Mouse (Mus musculus) macrophage (primary cell): ENCODE measurements around the gene Rom1. TPM values are rescaled to one million over a fixed set of nuclear protein-coding genes. Genes with fewer than 3 reads are reported as not detected.

Experiments used
- polyA plus RNA-seq: library from polyadenylated mRNA; stranded (reverse); fragments of 250-400 nt; gene quantifications from 3 replicates; pipeline ENCODE4 v1.2.4, GENCODE M21; 2018; ENCODE audit warnings: inconsistent platforms

The Rom1 gene
- polyA plus RNA-seq, 1 experiment from 2014 or later = 1.9 TPM

Other genes starting within 250 kb of the Rom1 start
- 384 to 539 TPM (median 494 TPM) in 3 replicates for gene Slc3a2, start 206.0 kb downstream of the Rom1 start, polyA plus RNA-seq
- gene Wdr74, start 193.5 kb downstream of the Rom1 start, polyA plus RNA-seq = 16.3 to 42.4 TPM (median 18.1 TPM) in 3 replicates
- gene 1700092M07Rik, start 188.6 kb downstream of the Rom1 start, polyA plus RNA-seq = not detected in 3 replicates
- 32.3 to 65.9 TPM (median 61.9 TPM) in 3 replicates for gene Stx5a, start 187.9 kb downstream of the Rom1 start, polyA plus RNA-seq
- 68.7 to 115 TPM (median 96.9 TPM) in 3 replicates for gene Nxf1, start 172.3 kb downstream of the Rom1 start, polyA plus RNA-seq
- 14.9 to 33.7 TPM (median 26.6 TPM) in 3 replicates for gene Tmem223, start 158.4 kb downstream of the Rom1 start, polyA plus RNA-seq
- 70.7 to 93.4 TPM (median 87.5 TPM) in 3 replicates for gene Tmem179b, start 154.9 kb downstream of the Rom1 start, polyA plus RNA-seq
- 11.3 to 16.9 TPM (median 15.6 TPM) in 3 replicates for gene Taf6l, start 142.9 kb downstream of the Rom1 start, polyA plus RNA-seq
- gene Polr2g, start 130.8 kb downstream of the Rom1 start, polyA plus RNA-seq = 87.6 to 127 TPM (median 98.0 TPM) in 3 replicates
- gene Zbtb3, start 126.8 kb downstream of the Rom1 start, polyA plus RNA-seq = 1.5 to 2.4 TPM (median 2.0 TPM) in 3 replicates
- gene Ttc9c, start 110.0 kb downstream of the Rom1 start, polyA plus RNA-seq = 25.0 to 30.5 TPM (median 30.3 TPM) in 3 replicates
- 74.0 to 130 TPM (median 81.5 TPM) in 3 replicates for gene Hnrnpul2, start 109.3 kb downstream of the Rom1 start, polyA plus RNA-seq
- 44.3 TPM in 1 of 3 replicates, not detected in the others for gene AC129217.1, start 99.6 kb downstream of the Rom1 start, polyA plus RNA-seq
- gene Bscl2, start 91.9 kb downstream of the Rom1 start, polyA plus RNA-seq = 72.1 to 121 TPM (median 102 TPM) in 3 replicates
- not detected in 3 replicates for gene Gng3, start 90.2 kb downstream of the Rom1 start, polyA plus RNA-seq
- 0.09 to 0.10 TPM in 2 of 3 replicates, not detected in the other for gene Lrrn4cl, start 78.6 kb downstream of the Rom1 start, polyA plus RNA-seq
- gene Ubxn1, start 57.9 kb downstream of the Rom1 start, polyA plus RNA-seq = 160 to 383 TPM (median 167 TPM) in 3 replicates
- gene Uqcc3, start 48.4 kb downstream of the Rom1 start, polyA plus RNA-seq = 33.7 to 44.5 TPM (median 41.3 TPM) in 3 replicates
- gene Lbhd1, start 45.6 kb downstream of the Rom1 start, polyA plus RNA-seq = 1.5 to 3.7 TPM (median 2.5 TPM) in 3 replicates
- not detected in 3 replicates for gene Gm49403, start 45.4 kb downstream of the Rom1 start, polyA plus RNA-seq
- gene 1810009A15Rik, start 40.5 kb downstream of the Rom1 start, polyA plus RNA-seq = 48.2 to 79.8 TPM (median 50.8 TPM) in 3 replicates
- gene Gm49416, start 40.4 kb downstream of the Rom1 start, polyA plus RNA-seq = not detected in 3 replicates
- 4.4 to 13.0 TPM (median 11.6 TPM) in 3 replicates for gene Ints5, start 36.4 kb downstream of the Rom1 start, polyA plus RNA-seq
- 70.1 to 93.3 TPM (median 80.1 TPM) in 3 replicates for gene Ganab, start 31.3 kb downstream of the Rom1 start, polyA plus RNA-seq
- gene B3gat3, start 9.0 kb downstream of the Rom1 start, polyA plus RNA-seq = 38.7 to 45.8 TPM (median 41.0 TPM) in 3 replicates
- 17.0 to 32.0 TPM (median 23.3 TPM) in 3 replicates for gene Eml3, start 196 bp upstream of the Rom1 start, polyA plus RNA-seq
- gene Mta2, start 12.5 kb upstream of the Rom1 start, polyA plus RNA-seq = 63.1 to 68.2 TPM (median 63.7 TPM) in 3 replicates
- 11.5 to 14.4 TPM (median 13.4 TPM) in 3 replicates for gene Tut1, start 24.5 kb upstream of the Rom1 start, polyA plus RNA-seq
- 224 to 506 TPM (median 366 TPM) in 3 replicates for gene Eef1g, start 37.7 kb upstream of the Rom1 start, polyA plus RNA-seq
- gene Ahnak, start 59.9 kb upstream of the Rom1 start, polyA plus RNA-seq = 97.5 to 169 TPM (median 125 TPM) in 3 replicates
- not detected in 3 replicates for gene Scgb1a1, start 158.6 kb upstream of the Rom1 start, polyA plus RNA-seq
- gene Asrgl1, start 206.3 kb upstream of the Rom1 start, polyA plus RNA-seq = 1.3 to 2.5 TPM (median 2.1 TPM) in 3 replicates